Mouse (Mus musculus): ENCODE measurements around the gene Ramp1. TPM values are rescaled to one million over a fixed set of nuclear protein-coding genes. Genes with fewer than 3 reads are reported as not detected.

Ramp1 gene
- polyA plus RNA-seq, 1 experiment, result 2.6 TPM

DNA sequence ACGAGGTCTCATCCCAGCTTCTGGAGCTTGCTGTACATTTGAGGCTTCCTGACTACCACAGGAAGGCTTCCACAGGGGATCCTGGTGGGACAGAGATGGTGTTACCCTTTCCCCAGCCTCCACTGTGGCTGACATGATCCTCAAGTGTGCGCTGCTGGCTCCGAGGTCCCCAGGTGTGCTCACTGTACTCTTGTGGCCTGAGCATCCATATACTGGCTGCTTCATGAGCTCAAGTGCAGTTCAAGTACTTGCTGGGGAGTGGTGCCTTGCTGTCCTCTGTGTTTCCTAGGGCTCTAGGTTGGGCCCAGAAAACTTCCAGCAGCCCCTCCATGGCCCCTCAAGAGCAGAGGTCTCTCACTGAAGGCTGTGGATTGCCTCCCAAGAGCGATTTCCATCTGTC, 14.1 kb downstream of the Ramp1 start:
- no peaks in the 10 kb centered on the region for H3K4me1 ChIP-seq (ENCODE audit: control insufficient read depth, insufficient read depth, low read length)
- TF ChIP-seq CTCF (conservative IDR thresholded peaks at IDR 0.05; ENCODE audit: insufficient read depth, insufficient read length, low read depth, low read length) (no peak), POLR2A (IDR thresholded peaks at IDR 0.05; ENCODE audit: low read depth, low read length) (no peak)
- no peaks in the 10 kb centered on the region for H3K36me3 ChIP-seq (ENCODE audit: control insufficient read depth, insufficient read depth, low read length)
- no peak overlapping the region for H3K27ac ChIP-seq (ENCODE audit: insufficient read depth, low read depth, low read length)
- WGBS, result 82% methylated on average over 4 of the region's 4 CpGs
- no peak for DNase-seq
- H3K27me3 ChIP-seq (replicated peaks; ENCODE audit: control insufficient read depth, insufficient read depth, low read length), result no peaks in the 10 kb centered on the region
- H3K4me3 ChIP-seq (ENCODE audit: insufficient read depth, low read depth, low read length), result no peak overlapping the region

DNA sequence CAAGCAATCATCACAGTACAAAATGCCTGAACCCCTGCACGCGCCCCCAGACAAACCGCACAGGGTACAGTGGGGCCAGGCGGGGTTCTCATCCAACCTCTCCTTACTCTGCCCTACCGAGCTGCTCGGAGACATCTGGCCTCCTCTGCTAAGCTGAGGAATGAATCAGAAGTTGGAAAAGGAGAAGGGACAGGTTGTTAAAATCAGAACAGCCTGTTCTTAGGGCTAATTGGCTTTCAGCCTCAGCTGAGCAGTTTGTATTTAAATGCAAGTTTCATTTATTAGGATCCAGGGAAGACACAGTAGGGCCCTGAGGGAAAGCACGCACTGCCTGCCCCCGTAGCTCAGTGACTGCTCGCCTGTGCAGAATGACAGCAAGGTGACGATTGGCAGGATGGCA, 20.2 kb downstream of the Ramp1 start:
- H3K36me3 ChIP-seq (ENCODE audit: control insufficient read depth, insufficient read depth, low read length), result no peaks in the 10 kb centered on the region
- no peaks in the 10 kb centered on the region for H3K4me1 ChIP-seq (ENCODE audit: control insufficient read depth, insufficient read depth, low read length)
- no peak overlapping the region for H3K4me3 ChIP-seq (ENCODE audit: insufficient read depth, low read depth, low read length)
- no peak for DNase-seq
- no peaks in the 10 kb centered on the region for H3K27me3 ChIP-seq (replicated peaks; ENCODE audit: control insufficient read depth, insufficient read depth, low read length)
- TF ChIP-seq CTCF (conservative IDR thresholded peaks at IDR 0.05; ENCODE audit: insufficient read depth, insufficient read length, low read depth, low read length), result no peak
- no peak for TF ChIP-seq POLR2A (IDR thresholded peaks at IDR 0.05; ENCODE audit: low read depth, low read length)
- H3K27ac ChIP-seq (ENCODE audit: insufficient read depth, low read depth, low read length), result no peak overlapping the region
- 96% methylated on average over 10 of the region's 10 CpGs for WGBS

DNA sequence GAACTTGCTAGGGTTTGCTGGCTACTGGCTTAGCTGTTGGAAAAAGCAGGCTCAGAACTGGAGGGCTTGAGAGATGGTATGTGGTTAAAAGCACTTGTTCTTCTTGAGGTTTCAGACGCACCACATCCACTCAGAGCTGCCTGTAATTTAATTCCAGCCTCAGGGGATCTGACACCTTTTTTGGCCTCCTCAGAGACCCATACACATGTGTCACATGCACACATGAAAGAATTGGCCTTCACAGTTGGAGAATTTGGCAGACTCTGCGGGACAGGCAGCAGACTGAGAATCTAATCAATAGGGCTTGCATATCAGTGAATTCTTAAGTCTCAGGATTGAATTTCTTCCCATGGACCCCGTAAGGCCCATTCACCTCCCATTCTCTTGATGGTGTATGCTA, 21.5 kb downstream of the Ramp1 start:
- Histone ChIP-seq H3K27ac (ENCODE audit: insufficient read depth, low read depth, low read length) (no peak overlapping the region), H3K27me3 (replicated peaks; ENCODE audit: control insufficient read depth, insufficient read depth, low read length) (no peaks in the 10 kb centered on the region), H3K4me1 (ENCODE audit: control insufficient read depth, insufficient read depth, low read length) (no peaks in the 10 kb centered on the region), H3K4me3 (ENCODE audit: insufficient read depth, low read depth, low read length) (no peak overlapping the region), H3K36me3 (ENCODE audit: control insufficient read depth, insufficient read depth, low read length) (no peaks in the 10 kb centered on the region)
- TF ChIP-seq CTCF (conservative IDR thresholded peaks at IDR 0.05; ENCODE audit: insufficient read depth, insufficient read length, low read depth, low read length), result no peak
- TF ChIP-seq POLR2A (IDR thresholded peaks at IDR 0.05; ENCODE audit: low read depth, low read length), result no peak
- no peak for DNase-seq
- 82% methylated on average over 3 of the region's 3 CpGs for WGBS

DNA sequence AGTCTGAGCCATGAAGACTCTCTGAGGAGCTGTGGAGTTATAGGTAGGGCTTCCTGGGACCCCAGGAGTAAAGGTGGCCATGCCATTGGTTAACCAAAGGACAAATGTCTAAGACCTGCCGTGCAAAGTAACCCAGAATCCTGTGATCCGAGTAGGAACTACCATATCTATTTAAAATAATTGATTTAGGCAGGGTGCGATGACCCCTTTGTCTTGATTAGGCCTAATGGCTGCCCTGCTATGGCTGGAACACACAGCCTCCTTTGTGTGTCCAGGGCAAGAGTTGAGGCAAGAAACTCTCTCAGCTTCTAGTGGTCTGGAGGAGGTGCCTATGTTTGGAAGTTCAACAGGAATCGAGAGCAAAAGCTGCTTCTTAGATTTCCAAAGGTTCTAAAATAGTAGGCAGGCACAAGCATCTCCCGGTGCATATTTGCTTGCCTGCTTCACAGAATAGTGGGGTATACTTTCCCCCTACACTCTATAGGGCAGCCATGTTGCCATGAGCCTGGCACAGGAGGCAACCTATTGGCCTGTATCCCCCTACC, 24.7 kb downstream of the Ramp1 start:
- 84% methylated on average over 5 of the region's 5 CpGs for WGBS

DNA sequence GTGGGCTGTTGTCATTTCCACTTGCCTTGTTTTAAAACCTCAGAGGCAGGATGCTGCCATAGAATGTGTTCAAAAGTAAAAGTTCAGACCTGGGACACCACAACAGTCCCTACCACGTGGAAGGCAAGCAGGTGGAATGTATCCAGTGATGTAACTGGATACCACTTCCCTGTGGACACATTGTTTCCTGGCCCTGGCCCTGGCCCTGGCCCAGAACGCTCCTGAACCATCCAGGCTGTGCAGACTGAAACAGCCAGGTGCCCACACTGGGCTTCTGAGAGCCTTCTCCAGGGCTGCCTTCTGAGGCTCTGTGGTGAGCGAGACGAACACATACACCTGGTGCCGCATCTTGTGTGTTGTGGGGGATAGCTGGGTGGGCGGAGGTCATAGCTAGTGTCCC, 26.0 kb downstream of the Ramp1 start:
- 81% methylated on average over 6 of the region's 6 CpGs for WGBS

More for the DNA sequence above, 24.7 kb downstream of the Ramp1 start:
- Histone ChIP-seq H3K36me3 (ENCODE audit: control insufficient read depth, insufficient read depth, low read length) (no peaks in the 10 kb centered on the region), H3K4me3 (ENCODE audit: insufficient read depth, low read depth, low read length) (no peak overlapping the region), H3K27me3 (replicated peaks; ENCODE audit: control insufficient read depth, insufficient read depth, low read length) (no peaks in the 10 kb centered on the region), H3K27ac (ENCODE audit: insufficient read depth, low read depth, low read length) (no peak overlapping the region), H3K4me1 (ENCODE audit: control insufficient read depth, insufficient read depth, low read length) (no peaks in the 10 kb centered on the region)
- TF ChIP-seq POLR2A (IDR thresholded peaks at IDR 0.05; ENCODE audit: low read depth, low read length), result no peak
- no peak for TF ChIP-seq CTCF (conservative IDR thresholded peaks at IDR 0.05; ENCODE audit: insufficient read depth, insufficient read length, low read depth, low read length)
- no peak for DNase-seq

DNA sequence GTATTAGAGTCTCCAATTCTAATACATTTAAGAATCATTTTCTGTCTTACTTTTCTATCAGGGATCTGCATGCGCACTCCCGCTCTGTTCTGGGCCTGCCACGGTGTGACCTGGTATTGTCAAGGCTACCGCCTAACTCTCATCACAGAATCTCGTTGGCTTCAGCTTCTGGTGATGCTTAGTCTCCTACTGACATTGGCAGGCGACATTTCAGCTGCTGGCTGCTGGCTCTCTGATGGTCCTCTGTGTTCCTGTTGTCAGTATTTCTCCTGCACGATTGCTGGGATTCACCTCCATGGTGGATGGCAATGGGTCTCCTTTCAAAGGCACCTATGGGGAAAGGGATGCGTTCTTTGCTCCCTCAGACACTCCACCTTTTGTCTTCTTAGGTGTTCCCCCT, 26.7 kb downstream of the Ramp1 start:
- Histone ChIP-seq H3K27me3 (replicated peaks; ENCODE audit: control insufficient read depth, insufficient read depth, low read length) (no peaks in the 10 kb centered on the region), H3K4me3 (ENCODE audit: insufficient read depth, low read depth, low read length) (no peak overlapping the region), H3K36me3 (ENCODE audit: control insufficient read depth, insufficient read depth, low read length) (no peaks in the 10 kb centered on the region), H3K27ac (ENCODE audit: insufficient read depth, low read depth, low read length) (no peak overlapping the region), H3K4me1 (ENCODE audit: control insufficient read depth, insufficient read depth, low read length) (no peaks in the 10 kb centered on the region)
- no peak for DNase-seq
- TF ChIP-seq POLR2A (IDR thresholded peaks at IDR 0.05; ENCODE audit: low read depth, low read length) (no peak), CTCF (conservative IDR thresholded peaks at IDR 0.05; ENCODE audit: insufficient read depth, insufficient read length, low read depth, low read length) (no peak)
- WGBS, result 91% methylated on average over 8 of the region's 8 CpGs

More for the DNA sequence above, 26.0 kb downstream of the Ramp1 start:
- TF ChIP-seq CTCF (conservative IDR thresholded peaks at IDR 0.05; ENCODE audit: insufficient read depth, insufficient read length, low read depth, low read length) (no peak), POLR2A (IDR thresholded peaks at IDR 0.05; ENCODE audit: low read depth, low read length) (no peak)
- Histone ChIP-seq H3K27me3 (replicated peaks; ENCODE audit: control insufficient read depth, insufficient read depth, low read length) (no peaks in the 10 kb centered on the region), H3K27ac (ENCODE audit: insufficient read depth, low read depth, low read length) (no peak overlapping the region), H3K36me3 (ENCODE audit: control insufficient read depth, insufficient read depth, low read length) (no peaks in the 10 kb centered on the region), H3K4me1 (ENCODE audit: control insufficient read depth, insufficient read depth, low read length) (no peaks in the 10 kb centered on the region), H3K4me3 (ENCODE audit: insufficient read depth, low read depth, low read length) (no peak overlapping the region)
- DNase-seq, result no peak

DNA sequence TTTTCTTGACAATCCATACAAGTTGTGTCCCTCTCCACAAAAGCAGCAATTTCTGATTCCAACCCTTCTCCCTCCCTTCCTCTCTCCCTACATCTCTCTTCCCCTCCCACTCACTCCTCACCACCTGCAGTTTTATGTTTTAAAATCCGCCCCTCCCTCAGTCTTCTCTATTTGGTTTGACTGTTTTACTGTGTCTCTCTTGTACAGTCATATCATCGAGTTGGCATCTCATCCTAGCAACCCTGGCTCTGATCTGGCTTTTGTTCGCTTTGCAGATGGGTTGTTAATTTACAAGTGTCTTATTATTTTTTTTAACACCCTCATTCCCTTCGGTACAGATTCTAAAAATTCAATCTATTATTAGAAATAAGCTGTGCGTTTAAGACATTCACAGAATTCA, 27.3 kb downstream of the Ramp1 start:
- no peak overlapping the region for H3K27ac ChIP-seq (ENCODE audit: insufficient read depth, low read depth, low read length)
- H3K4me1 ChIP-seq (ENCODE audit: control insufficient read depth, insufficient read depth, low read length), result no peaks in the 10 kb centered on the region
- TF ChIP-seq POLR2A (IDR thresholded peaks at IDR 0.05; ENCODE audit: low read depth, low read length), result no peak
- no peak for TF ChIP-seq CTCF (conservative IDR thresholded peaks at IDR 0.05; ENCODE audit: insufficient read depth, insufficient read length, low read depth, low read length)
- no peaks in the 10 kb centered on the region for H3K36me3 ChIP-seq (ENCODE audit: control insufficient read depth, insufficient read depth, low read length)
- 67% methylated on average over 5 of the region's 5 CpGs for WGBS
- no peaks in the 10 kb centered on the region for H3K27me3 ChIP-seq (replicated peaks; ENCODE audit: control insufficient read depth, insufficient read depth, low read length)
- no peak for DNase-seq
- no peak overlapping the region for H3K4me3 ChIP-seq (ENCODE audit: insufficient read depth, low read depth, low read length)
